Mouse (Mus musculus) lung, embryonic 14.5 days (tissue): Measurements from ENCODE around the gene Nat10. TPM values are rescaled to one million over a fixed set of nuclear protein-coding genes. Genes with fewer than 3 reads are reported as not detected.
A peak's percentile ranks its signal among the peaks of the same experiment; 100 is the strongest.

ENCODE experiments used
- ATAC-seq: fragments of 200-750 bp; cut with Nextera tagmentation; 2 replicates; pipeline ENCODE4 v1.8.0; 2017; ENCODE audit warnings: mild to moderate bottlenecking, moderate TSS enrichment, moderate library complexity; ENCODE audit not compliant: insufficient read depth
- DNase-seq: peaks from one replicate; pipeline ENCODE4 v3.0.0-alpha.2; 2015
- H3K27ac ChIP-seq: fragments of 300-500 bp; sonication (generic); 2 replicates; pipeline ENCODE4 v1.5.1; 2014; ENCODE audit warnings: low read depth, mild to moderate bottlenecking, moderate library complexity
- H3K27me3 ChIP-seq: fragments of 300-500 bp; sonication (generic); 2 replicates; pipeline ENCODE4 v1.6.1; 2014; ENCODE audit warnings: low read length, control low read depth; ENCODE audit not compliant: insufficient read depth
- H3K36me3 ChIP-seq: fragments of 300-500 bp; sonication (generic); 2 replicates; pipeline ENCODE4 v1.6.1; 2014; ENCODE audit warnings: control low read depth; ENCODE audit not compliant: insufficient read depth
- H3K4me1 ChIP-seq: fragments of 300-500 bp; sonication (generic); 2 replicates; pipeline ENCODE4 v1.6.1; 2014; ENCODE audit warnings: antibody characterized with exemption, control low read depth; ENCODE audit not compliant: insufficient read depth
- H3K4me2 ChIP-seq: fragments of 300-500 bp; sonication (generic); 2 replicates; pipeline ENCODE4 v1.6.1; 2014; ENCODE audit warnings: mild to moderate bottlenecking
- H3K4me3 ChIP-seq: fragments of 300-500 bp; sonication (generic); 2 replicates; pipeline ENCODE4 v1.5.1; 2014; ENCODE audit warnings: low read depth, low read length
- H3K9ac ChIP-seq: fragments of 300-500 bp; sonication (generic); 2 replicates; pipeline ENCODE4 v1.6.1; 2014
- H3K9me3 ChIP-seq: fragments of 300-500 bp; sonication (generic); 2 replicates; pipeline ENCODE4 v1.6.1; 2016; ENCODE audit warnings: low read depth, low read length, control low read depth
- CTCF ChIP-seq: IDR thresholded peaks from 2 replicates; pipeline ENCODE4 v1.5.1; 2016; ENCODE audit warnings: antibody characterized with exemption, low read depth
- WGBS: fragments of 180-500 bp; shearing (Covaris S2); extraction: QIAGEN DNeasy Blood & Tissue Kit; methylation state at CpG from one replicate; pipeline ENCODE4 v1.1.7; 2014; 5-methylcytosine and 5-hydroxymethylcytosine counted together
- polyA plus RNA-seq: library from polyadenylated mRNA; unstranded; fragments of >200 nt; fragmentation: Nextera tagmentation; extraction: Ambion mirVana; gene quantifications from 2 replicates; pipeline ENCODE4 v1.2.1, GENCODE M21; 2014

Gene Nat10
- polyA plus RNA-seq, 1 experiment from 2014 or later: 35.6 TPM

- ATAC-seq (peak; percentile 59), DNase-seq (peak; percentile 89)
- H3K9me3 ChIP-seq: no peaks in the 10 kb centered on the region
- H3K36me3 ChIP-seq: peaks cover 29% of the 10 kb centered on the region
- peak overlapping the region; percentile 98 for H3K4me3 ChIP-seq
- no peaks in the 10 kb centered on the region for H3K27me3 ChIP-seq
- 0 out of 2 replicates have a peak, but pooled peaks cover 5% of the 10 kb centered on the region for H3K4me1 ChIP-seq
- peak overlapping the region; percentile 99 for H3K9ac ChIP-seq
- WGBS: under 1% methylated on average over 45 of the region's 72 CpGs
- peak overlapping the region; percentile 72 for H3K4me2 ChIP-seq
- TF ChIP-seq CTCF: peak; percentile 31; the same call in 1 of the 2 replicates
- H3K27ac ChIP-seq: peak overlapping the region; percentile 100
These were observed 35.9 kb upstream of the Nat10 start for GRCm38 (mm10) chr2:103796861-103797466.

GRCm38 (mm10) chr2:103796211-103796860, 35.3 kb upstream of the Nat10 start:
- peak; percentile 44; the same call in 1 of the 2 replicates for ATAC-seq

DNA sequence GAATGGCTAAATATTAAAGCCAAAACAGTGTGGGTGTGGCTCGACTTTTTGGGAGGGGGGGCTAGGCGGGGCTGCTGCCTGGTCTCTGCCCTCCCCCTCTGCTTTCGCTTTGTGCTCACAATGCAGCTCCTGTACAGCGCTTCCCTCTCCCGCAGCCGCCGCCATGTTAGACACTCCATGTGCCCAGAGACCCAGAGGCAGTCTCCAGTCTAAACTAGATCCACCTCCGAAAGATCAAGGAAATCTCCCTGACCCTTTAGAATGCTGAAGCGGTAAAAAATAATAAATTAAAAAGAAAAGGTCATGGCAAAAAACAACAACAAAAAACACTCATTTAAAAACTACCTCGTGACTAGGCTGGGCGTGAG, 34.8 kb upstream of the Nat10 start:
- no peaks in the 10 kb centered on the region for H3K27me3 ChIP-seq
- 1% methylated on average over 11 of the region's 11 CpGs for WGBS

More at GRCm38 (mm10) chr2:103796211-103796860, 35.3 kb upstream of the Nat10 start:
- Histone ChIP-seq H3K4me1 (0 out of 2 replicates have a peak, but pooled peaks cover 5% of the 10 kb centered on the region), H3K9ac (peak overlapping the region; percentile 99), H3K9me3 (no peaks in the 10 kb centered on the region), H3K4me2 (peak overlapping the region; percentile 72), H3K27me3 (no peaks in the 10 kb centered on the region), H3K27ac (peak overlapping the region; percentile 100), H3K36me3 (peaks cover 32% of the 10 kb centered on the region), H3K4me3 (peak overlapping the region; percentile 98)
- WGBS: under 1% methylated on average over 42 of the region's 42 CpGs
- DNase-seq: peak; percentile 68
- TF ChIP-seq CTCF: no peak

GRCm38 (mm10) chr2:103792009-103792408, 30.9 kb upstream of the Nat10 start:
- WGBS: 90% methylated on average over 1 of the region's 1 CpGs
- H3K9ac ChIP-seq: no peak overlapping the region
- H3K36me3 ChIP-seq: peaks cover 67% of the 10 kb centered on the region

More for the DNA sequence above, 34.8 kb upstream of the Nat10 start:
- Histone ChIP-seq H3K36me3 (peaks cover 37% of the 10 kb centered on the region), H3K4me3 (peak overlapping the region; percentile 98), H3K4me1 (0 out of 2 replicates have a peak, but pooled peaks cover 5% of the 10 kb centered on the region), H3K27ac (peak overlapping the region; percentile 100), H3K9me3 (no peaks in the 10 kb centered on the region), H3K9ac (peak overlapping the region; percentile 99), H3K4me2 (peak overlapping the region; percentile 72)
- DNase-seq (peak; percentile 88), ATAC-seq (peak; percentile 67)
- no peak for TF ChIP-seq CTCF

DNA sequence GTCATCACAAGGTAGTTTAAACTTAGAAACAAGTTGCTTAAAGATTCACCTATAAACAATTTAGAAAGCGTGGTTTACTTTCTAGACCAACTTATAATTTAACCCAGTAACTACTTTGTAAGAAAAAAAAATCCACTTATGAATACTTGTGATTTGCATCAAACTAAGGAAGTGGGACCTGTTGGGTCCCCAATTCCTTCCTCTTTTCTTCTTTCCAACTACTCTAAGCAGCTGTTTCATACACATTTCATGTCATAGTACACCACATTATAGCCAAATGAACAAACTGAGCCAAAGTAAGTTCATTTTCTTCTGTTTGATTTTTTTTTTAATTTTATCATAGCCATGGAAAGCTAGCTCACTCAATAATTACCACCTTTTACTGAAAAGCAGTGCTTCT, 24.7 kb upstream of the Nat10 start:
- peaks cover 66% of the 10 kb centered on the region for H3K36me3 ChIP-seq
- H3K9me3 ChIP-seq: no peaks in the 10 kb centered on the region
- no peak overlapping the region for H3K9ac ChIP-seq
- TF ChIP-seq CTCF: no peak
- no peaks in the 10 kb centered on the region for H3K27me3 ChIP-seq
- no peak overlapping the region for H3K4me3 ChIP-seq
- no peak overlapping the region for H3K4me2 ChIP-seq
- ATAC-seq (no peak), DNase-seq (no peak)
- no peak overlapping the region for H3K27ac ChIP-seq
- H3K4me1 ChIP-seq: no peaks in the 10 kb centered on the region
- whole genome bisulfite sequencing: 92% methylated on average over 1 of the region's 1 CpGs

More at GRCm38 (mm10) chr2:103792009-103792408, 30.9 kb upstream of the Nat10 start:
- Histone ChIP-seq H3K4me2 (no peak overlapping the region), H3K4me3 (no peak overlapping the region), H3K9me3 (no peaks in the 10 kb centered on the region), H3K27ac (no peak overlapping the region), H3K27me3 (no peaks in the 10 kb centered on the region), H3K4me1 (0 out of 2 replicates have a peak, but pooled peaks cover 5% of the 10 kb centered on the region)
- no peak for TF ChIP-seq CTCF
- no peak for ATAC-seq
- no peak for DNase-seq

DNA sequence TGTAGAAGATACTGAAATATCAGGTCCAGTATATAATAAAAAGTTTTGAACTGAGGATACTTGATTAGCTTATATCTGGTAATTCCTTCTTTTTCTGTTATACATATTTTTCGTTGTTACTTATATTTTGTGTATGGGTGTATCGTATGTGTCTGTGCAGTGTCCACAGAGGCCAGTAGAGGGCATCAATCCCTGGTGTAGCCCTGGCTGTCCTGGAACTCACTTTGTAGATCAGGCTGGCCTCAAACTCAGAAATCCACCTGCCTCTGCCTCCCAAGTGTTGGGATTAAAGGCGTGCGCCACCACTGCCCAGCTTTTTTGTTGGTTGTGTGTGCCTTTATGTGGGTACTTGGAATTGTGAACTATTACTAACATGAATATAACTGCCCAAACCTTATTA, 23.6 kb upstream of the Nat10 start:
- WGBS: 84% methylated on average over 4 of the region's 4 CpGs
- H3K36me3 ChIP-seq: peaks cover 67% of the 10 kb centered on the region

DNA sequence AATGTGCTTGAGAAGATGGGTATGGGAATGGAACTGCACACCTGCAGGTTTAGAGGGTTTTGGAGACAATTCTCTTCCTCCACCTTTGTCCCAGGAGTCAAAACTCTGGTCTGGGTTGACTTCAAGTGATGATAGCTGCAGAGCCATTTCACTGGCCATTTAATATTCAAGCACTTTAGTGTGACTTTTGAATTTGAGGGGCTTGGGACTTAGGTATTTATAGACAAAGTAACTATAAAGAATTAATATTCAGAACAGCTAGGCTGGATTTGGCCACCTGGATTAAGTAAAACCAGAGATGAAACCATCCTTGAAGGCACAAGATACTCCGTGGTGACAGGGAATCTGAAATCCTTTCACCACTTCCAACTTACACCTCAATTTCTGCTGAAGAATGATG, 1.4 kb upstream of the Nat10 start:
- peak overlapping the region; percentile 87 for H3K4me2 ChIP-seq
- H3K4me1 ChIP-seq: peaks cover 6% of the 10 kb centered on the region; the same call in 1 of the 2 replicates
- H3K36me3 ChIP-seq: peaks cover 36% of the 10 kb centered on the region
- H3K27ac ChIP-seq: no peak overlapping the region
- no peaks in the 10 kb centered on the region for H3K27me3 ChIP-seq
- no peaks in the 10 kb centered on the region for H3K9me3 ChIP-seq
- 56% methylated on average over 1 of the region's 1 CpGs for WGBS
- ATAC-seq: no peak
- no peak overlapping the region for H3K9ac ChIP-seq
- no peak for TF ChIP-seq CTCF
- DNase-seq: peak; percentile 17
- no peak overlapping the region for H3K4me3 ChIP-seq

More for the DNA sequence above, 23.6 kb upstream of the Nat10 start:
- Histone ChIP-seq H3K4me2 (no peak overlapping the region), H3K4me3 (no peak overlapping the region), H3K4me1 (no peaks in the 10 kb centered on the region), H3K9ac (no peak overlapping the region), H3K27ac (no peak overlapping the region), H3K9me3 (no peaks in the 10 kb centered on the region), H3K27me3 (no peaks in the 10 kb centered on the region)
- TF ChIP-seq CTCF: peak; percentile 54
- DNase-seq: peak; percentile 50
- ATAC-seq: no peak
